Mouse (Mus musculus): ENCODE measurements at regions not wholly inside any gene's neighbourhood (a gene's known extent, or its start where the extent isn't known, plus 50 kb on each side); places are given as distances from the start of the nearest gene placed in this dataset.
A peak's percentile ranks its signal among the peaks of the same experiment; 100 is the strongest.

GRCm38 (mm10) chr19:56100131-56100872 lies 186.6 kb upstream of the Habp2 start:
- no peak for DNase-seq (ENCODE audit: low spot score in 2 of 2)

- no peak for DNase-seq (ENCODE audit: low spot score in 2 of 2)
Observed at GRCm38 (mm10) chr19:56102454-56103080, 184.4 kb upstream of the Habp2 start.

GRCm38 (mm10) chr19:56105073-56105451 lies 181.9 kb upstream of the Habp2 start:
- no peak for DNase-seq (ENCODE audit: low spot score in 2 of 2)

- DNase-seq (ENCODE audit: low spot score in 2 of 2): peak in 1 of 2 experiments; percentile 15
Observed at GRCm38 (mm10) chr19:56105452-56106091, 181.4 kb upstream of the Habp2 start.

GRCm38 (mm10) chr19:56108796-56109195 lies 178.1 kb upstream of the Habp2 start:
- DNase-seq (ENCODE audit: low spot score in 2 of 2): no peak

- peak in 1 of 2 experiments; percentile 52 for DNase-seq (ENCODE audit: low spot score in 2 of 2)
Observed at GRCm38 (mm10) chr19:56115552-56116284, 171.2 kb upstream of the Habp2 start.

GRCm38 (mm10) chr19:56116285-56116680 lies 170.7 kb upstream of the Habp2 start:
- DNase-seq (ENCODE audit: low spot score in 2 of 2): peak in 1 of 2 experiments; percentile 33

GRCm38 (mm10) chr19:56120723-56121122 lies 166.2 kb upstream of the Habp2 start:
- DNase-seq (ENCODE audit: low spot score in 2 of 2): no peak

- DNase-seq (ENCODE audit: low spot score in 2 of 2): no peak
Observed at GRCm38 (mm10) chr19:56122186-56122585, 164.8 kb upstream of the Habp2 start.

GRCm38 (mm10) chr19:56131556-56131955 lies 155.4 kb upstream of the Habp2 start:
- DNase-seq (ENCODE audit: low spot score in 2 of 2): no peak

GRCm38 (mm10) chr19:56132911-56133562 lies 153.9 kb upstream of the Habp2 start:
- DNase-seq (ENCODE audit: low spot score in 2 of 2): no peak

GRCm38 (mm10) chr19:56133565-56133964 lies 153.4 kb upstream of the Habp2 start:
- DNase-seq (ENCODE audit: low spot score in 2 of 2): no peak

GRCm38 (mm10) chr19:56134081-56134818 lies 152.7 kb upstream of the Habp2 start:
- DNase-seq (ENCODE audit: low spot score in 2 of 2): peak; percentile 43 to 78

- peak in 1 of 2 experiments; percentile 64 for DNase-seq (ENCODE audit: low spot score in 2 of 2)
Observed at GRCm38 (mm10) chr19:56135306-56135928, 151.5 kb upstream of the Habp2 start.

GRCm38 (mm10) chr19:56140540-56140939 lies 146.4 kb upstream of the Habp2 start:
- DNase-seq (ENCODE audit: low spot score in 2 of 2): no peak

GRCm38 (mm10) chr19:56144221-56144620 lies 142.7 kb upstream of the Habp2 start:
- no peak for DNase-seq (ENCODE audit: low spot score in 2 of 2)

- DNase-seq (ENCODE audit: low spot score in 2 of 2): no peak
Observed at GRCm38 (mm10) chr19:56157120-56157519, 129.8 kb upstream of the Habp2 start.

GRCm38 (mm10) chr19:56162156-56162555 lies 124.8 kb upstream of the Habp2 start:
- DNase-seq (ENCODE audit: low spot score in 2 of 2): peak; percentile 23 to 73

GRCm38 (mm10) chr19:56169133-56169997 lies 117.6 kb upstream of the Habp2 start:
- DNase-seq (ENCODE audit: low spot score in 2 of 2): peak; percentile 38 to 61

Measured in gastrocnemius, postnatal 4 days (tissue).